Mouse (Mus musculus) C2C12 (cell line): ENCODE measurements around the gene Mitf. TPM values are rescaled to one million over a fixed set of nuclear protein-coding genes. Genes with fewer than 3 reads are reported as not detected.
A peak's percentile ranks its signal among the peaks of the same experiment; 100 is the strongest.

Source experiments
- H3K27me3 ChIP-seq: one replicate; pipeline ENCODE4 v1.6.1; 2011; ENCODE audit not compliant: control insufficient read depth, insufficient read depth, insufficient read length
- H3K36me3 ChIP-seq: one replicate; pipeline ENCODE4 v1.6.1; 2011; ENCODE audit not compliant: control insufficient read depth, insufficient read depth
- H3K4me3 ChIP-seq: one replicate; pipeline ENCODE4 v1.5.1; 2011; ENCODE audit warnings: mild to moderate bottlenecking, control low read depth; ENCODE audit not compliant: poor library complexity, insufficient read depth, severe bottlenecking
- H3K79me2 ChIP-seq: one replicate; pipeline ENCODE4 v1.6.1; 2011; ENCODE audit not compliant: control insufficient read depth, insufficient read depth
- H3K79me3 ChIP-seq: one replicate; pipeline ENCODE4 v1.6.1; 2011; ENCODE audit warnings: low read depth, control low read depth
- H3ac ChIP-seq: one replicate; pipeline ENCODE3; 2011; ENCODE audit warnings: low read depth; ENCODE audit not compliant: control insufficient read depth, insufficient read length
- CEBPB ChIP-seq: IDR thresholded peaks from one replicate; pipeline ENCODE4 v1.6.1; 2011; ENCODE audit warnings: low read depth, mild to moderate bottlenecking, control low read depth, moderate library complexity
- CTCF ChIP-seq: IDR thresholded peaks from one replicate; pipeline ENCODE4 v1.5.1; 2011; ENCODE audit not compliant: control insufficient read depth, insufficient read depth, insufficient read length
- FOSL1 ChIP-seq: IDR thresholded peaks from one replicate; pipeline ENCODE4 v1.8.0; 2011; ENCODE audit warnings: mild to moderate bottlenecking, low read length; ENCODE audit not compliant: poor library complexity, insufficient read depth, severe bottlenecking
- MAX ChIP-seq: IDR thresholded peaks from one replicate; pipeline ENCODE4 v1.6.1; 2011; ENCODE audit warnings: mild to moderate bottlenecking, control low read depth
- MYOD1 ChIP-seq: IDR thresholded peaks from one replicate; pipeline ENCODE4 v1.6.1; 2011; ENCODE audit warnings: low read depth; ENCODE audit not compliant: control insufficient read depth, insufficient read length
- MYOG ChIP-seq: IDR thresholded peaks from one replicate; pipeline ENCODE4 v1.6.1; 2011; ENCODE audit not compliant: control insufficient read depth, insufficient read length; ENCODE audit errors: extremely low read depth
- USF1 ChIP-seq: IDR thresholded peaks from one replicate; pipeline ENCODE4 v1.6.1; 2011; ENCODE audit warnings: low read depth, mild to moderate bottlenecking, control low read depth, moderate library complexity
- polyA plus RNA-seq: library from polyadenylated mRNA; unstranded; fragments of >200 nt; fragmentation: generic; extraction: Trizol; gene quantifications from one replicate; pipeline ENCODE4 v1.2.1, GENCODE M21; 2012; ENCODE audit warnings: missing spikeins

Mitf gene
- polyA plus RNA-seq, 1 experiment, result 0.70 TPM

GRCm38 (mm10) chr6:97815723-97816122 lies 8.9 kb downstream of the Mitf start:
- H3K4me3 ChIP-seq, result no peak overlapping the region
- no peaks in the 10 kb centered on the region for H3K79me3 ChIP-seq
- no peaks in the 10 kb centered on the region for H3K27me3 ChIP-seq
- H3K36me3 ChIP-seq, result no peaks in the 10 kb centered on the region
- no peaks in the 10 kb centered on the region for H3K79me2 ChIP-seq
- no peak overlapping the region for H3ac ChIP-seq
- peak; percentile 19 for TF ChIP-seq USF1
- TF ChIP-seq MYOD1, result no peak

- Histone ChIP-seq H3K79me2 (no peaks in the 10 kb centered on the region), H3K27me3 (no peaks in the 10 kb centered on the region), H3K79me3 (no peaks in the 10 kb centered on the region), H3K36me3 (no peaks in the 10 kb centered on the region), H3K4me3 (no peak overlapping the region), H3ac (no peak overlapping the region)
- TF ChIP-seq MYOG, result no peak
- TF ChIP-seq FOSL1, result no peak
- no peak for TF ChIP-seq CEBPB
- no peak for TF ChIP-seq CTCF
- no peak for TF ChIP-seq MYOD1
- no peak for TF ChIP-seq MAX
- TF ChIP-seq USF1, result no peak
These were observed 10.0 kb downstream of the Mitf start for GRCm38 (mm10) chr6:97816806-97817205.

- Histone ChIP-seq H3ac (no peak overlapping the region), H3K36me3 (no peaks in the 10 kb centered on the region), H3K79me3 (no peaks in the 10 kb centered on the region), H3K4me3 (no peak overlapping the region), H3K27me3 (no peaks in the 10 kb centered on the region), H3K79me2 (no peaks in the 10 kb centered on the region)
- TF ChIP-seq MAX, result no peak
- peak; percentile 26 for TF ChIP-seq FOSL1
- TF ChIP-seq MYOD1, result no peak
- TF ChIP-seq CEBPB, result peak; percentile 89
- no peak for TF ChIP-seq MYOG
- no peak for TF ChIP-seq CTCF
- TF ChIP-seq USF1, result no peak
These were observed 11.3 kb downstream of the Mitf start for GRCm38 (mm10) chr6:97818128-97818527.

- Histone ChIP-seq H3K36me3 (no peaks in the 10 kb centered on the region), H3ac (no peak overlapping the region), H3K79me3 (no peaks in the 10 kb centered on the region), H3K4me3 (no peak overlapping the region), H3K79me2 (no peaks in the 10 kb centered on the region), H3K27me3 (no peaks in the 10 kb centered on the region)
- TF ChIP-seq MAX (no peak), CTCF (no peak), FOSL1 (no peak), CEBPB (no peak), MYOG (no peak), MYOD1 (no peak), USF1 (no peak)
These were observed 12.1 kb downstream of the Mitf start for GRCm38 (mm10) chr6:97818948-97819347.

GRCm38 (mm10) chr6:97820505-97820904 lies 13.7 kb downstream of the Mitf start:
- no peaks in the 10 kb centered on the region for H3K79me2 ChIP-seq
- H3K27me3 ChIP-seq, result no peaks in the 10 kb centered on the region
- TF ChIP-seq CEBPB (no peak), FOSL1 (no peak), CTCF (no peak), MYOD1 (no peak), MAX (no peak), USF1 (no peak), MYOG (no peak)
- no peak overlapping the region for H3K4me3 ChIP-seq
- H3ac ChIP-seq, result no peak overlapping the region
- no peaks in the 10 kb centered on the region for H3K36me3 ChIP-seq
- no peaks in the 10 kb centered on the region for H3K79me3 ChIP-seq

- Histone ChIP-seq H3K79me2 (no peaks in the 10 kb centered on the region), H3K36me3 (no peaks in the 10 kb centered on the region), H3K27me3 (no peaks in the 10 kb centered on the region), H3ac (no peak overlapping the region), H3K79me3 (no peaks in the 10 kb centered on the region), H3K4me3 (no peak overlapping the region)
- TF ChIP-seq MYOG (no peak), CEBPB (no peak), MAX (no peak), MYOD1 (no peak), FOSL1 (no peak), USF1 (no peak), CTCF (no peak)
These were observed 15.0 kb downstream of the Mitf start for GRCm38 (mm10) chr6:97821811-97822210.
